Mouse (Mus musculus): Measurements from ENCODE around the gene Celf2. TPM values are rescaled to one million over a fixed set of nuclear protein-coding genes. Genes with fewer than 3 reads are reported as not detected.

The Celf2 gene
- polyA plus RNA-seq, 1 experiment from 2014 or later = 68.8 TPM

- peaks cover 9% of the 10 kb centered on the region for H3K4me1 ChIP-seq (ENCODE audit: control insufficient read depth, insufficient read depth, low read length)
- no peaks in the 10 kb centered on the region; the same call in 1 of the 2 replicates for H3K9me3 ChIP-seq (ENCODE audit: control insufficient read depth, low read length)
- 28% methylated on average over 4 of the region's 4 CpGs for WGBS
- no peaks in the 10 kb centered on the region for H3K36me3 ChIP-seq (ENCODE audit: control insufficient read depth, insufficient read depth, low read length)
- peak overlapping the region; percentile 56 for H3K27ac ChIP-seq (replicated peaks; ENCODE audit: low read depth, low read length)
- no peak overlapping the region for H3K4me3 ChIP-seq (ENCODE audit: low read depth, low read length)
- no peaks in the 10 kb centered on the region for H3K27me3 ChIP-seq (replicated peaks; ENCODE audit: control insufficient read depth, insufficient read depth, low read length)
- DNase-seq (ENCODE audit: low spot score) (no peak), ATAC-seq (ENCODE audit: low read depth) (no peak)
- H3K4me2 ChIP-seq (ENCODE audit: low read depth, low read length) = no peak overlapping the region
- H3K9ac ChIP-seq (ENCODE audit: low read depth, low read length) = no peak overlapping the region
Measured at GRCm38 (mm10) chr2:7088536-7088935, 420.8 kb downstream of the Celf2 start.

GRCm38 (mm10) chr2:7087480-7087879 lies 421.9 kb downstream of the Celf2 start:
- Histone ChIP-seq H3K4me2 (ENCODE audit: low read depth, low read length) (no peak overlapping the region), H3K27me3 (replicated peaks; ENCODE audit: control insufficient read depth, insufficient read depth, low read length) (no peaks in the 10 kb centered on the region), H3K36me3 (ENCODE audit: control insufficient read depth, insufficient read depth, low read length) (no peaks in the 10 kb centered on the region), H3K9me3 (ENCODE audit: control insufficient read depth, low read length) (no peaks in the 10 kb centered on the region), H3K4me3 (ENCODE audit: low read depth, low read length) (no peak overlapping the region), H3K27ac (replicated peaks; ENCODE audit: low read depth, low read length) (no peak overlapping the region), H3K4me1 (ENCODE audit: control insufficient read depth, insufficient read depth, low read length) (peaks cover 10% of the 10 kb centered on the region), H3K9ac (ENCODE audit: low read depth, low read length) (no peak overlapping the region)
- WGBS = 72% methylated on average over 14 of the region's 14 CpGs
- no peak for ATAC-seq (ENCODE audit: low read depth)
- no peak for DNase-seq (ENCODE audit: low spot score)

- H3K27ac ChIP-seq (replicated peaks; ENCODE audit: low read depth, low read length) = no peak overlapping the region
- H3K4me3 ChIP-seq (ENCODE audit: low read depth, low read length) = no peak overlapping the region
- H3K36me3 ChIP-seq (ENCODE audit: control insufficient read depth, insufficient read depth, low read length) = no peaks in the 10 kb centered on the region
- no peaks in the 10 kb centered on the region for H3K27me3 ChIP-seq (replicated peaks; ENCODE audit: control insufficient read depth, insufficient read depth, low read length)
- no peak overlapping the region for H3K4me2 ChIP-seq (ENCODE audit: low read depth, low read length)
- H3K4me1 ChIP-seq (ENCODE audit: control insufficient read depth, insufficient read depth, low read length) = peaks cover 26% of the 10 kb centered on the region
- no peak overlapping the region for H3K9ac ChIP-seq (ENCODE audit: low read depth, low read length)
- ATAC-seq (ENCODE audit: low read depth) (no peak), DNase-seq (ENCODE audit: low spot score) (no peak)
- WGBS = 63% methylated on average over 4 of the region's 4 CpGs
- no peaks in the 10 kb centered on the region for H3K9me3 ChIP-seq (ENCODE audit: control insufficient read depth, low read length)
Measured at GRCm38 (mm10) chr2:7083489-7084090, 425.8 kb downstream of the Celf2 start.

- DNase-seq (ENCODE audit: low spot score) (no peak), ATAC-seq (ENCODE audit: low read depth) (no peak)
- Histone ChIP-seq H3K4me1 (ENCODE audit: control insufficient read depth, insufficient read depth, low read length) (peaks cover 24% of the 10 kb centered on the region), H3K27ac (replicated peaks; ENCODE audit: low read depth, low read length) (no peak overlapping the region), H3K4me2 (ENCODE audit: low read depth, low read length) (no peak overlapping the region), H3K9ac (ENCODE audit: low read depth, low read length) (no peak overlapping the region), H3K36me3 (ENCODE audit: control insufficient read depth, insufficient read depth, low read length) (no peaks in the 10 kb centered on the region), H3K27me3 (replicated peaks; ENCODE audit: control insufficient read depth, insufficient read depth, low read length) (no peaks in the 10 kb centered on the region), H3K9me3 (ENCODE audit: control insufficient read depth, low read length) (peaks cover 3% of the 10 kb centered on the region), H3K4me3 (ENCODE audit: low read depth, low read length) (no peak overlapping the region)
- 60% methylated on average over 9 of the region's 9 CpGs for WGBS
Measured at GRCm38 (mm10) chr2:7082376-7083025, 426.9 kb downstream of the Celf2 start.

GRCm38 (mm10) chr2:7080794-7081783 lies 428.3 kb downstream of the Celf2 start:
- ATAC-seq (ENCODE audit: low read depth) (peak; percentile 65), DNase-seq (ENCODE audit: low spot score) (peak; percentile 55)
- 6% methylated on average over 25 of the region's 28 CpGs for WGBS
- Histone ChIP-seq H3K9ac (ENCODE audit: low read depth, low read length) (peak overlapping the region; percentile 71), H3K4me2 (ENCODE audit: low read depth, low read length) (peak overlapping the region; percentile 58), H3K27ac (replicated peaks; ENCODE audit: low read depth, low read length) (peak overlapping the region; percentile 81), H3K4me1 (ENCODE audit: control insufficient read depth, insufficient read depth, low read length) (peaks cover 24% of the 10 kb centered on the region), H3K27me3 (replicated peaks; ENCODE audit: control insufficient read depth, insufficient read depth, low read length) (no peaks in the 10 kb centered on the region), H3K9me3 (ENCODE audit: control insufficient read depth, low read length) (peaks cover 14% of the 10 kb centered on the region), H3K36me3 (ENCODE audit: control insufficient read depth, insufficient read depth, low read length) (no peaks in the 10 kb centered on the region), H3K4me3 (ENCODE audit: low read depth, low read length) (peak overlapping the region; percentile 34)

- Histone ChIP-seq H3K27ac (replicated peaks; ENCODE audit: low read depth, low read length) (no peak overlapping the region), H3K4me1 (ENCODE audit: control insufficient read depth, insufficient read depth, low read length) (peaks cover 24% of the 10 kb centered on the region), H3K36me3 (ENCODE audit: control insufficient read depth, insufficient read depth, low read length) (no peaks in the 10 kb centered on the region), H3K9me3 (ENCODE audit: control insufficient read depth, low read length) (peaks cover 24% of the 10 kb centered on the region), H3K27me3 (replicated peaks; ENCODE audit: control insufficient read depth, insufficient read depth, low read length) (no peaks in the 10 kb centered on the region), H3K4me2 (ENCODE audit: low read depth, low read length) (peak overlapping the region; percentile 58; the same call in 1 of the 2 replicates), H3K9ac (ENCODE audit: low read depth, low read length) (no peak overlapping the region), H3K4me3 (ENCODE audit: low read depth, low read length) (0 out of 2 replicates have a peak overlapping the region, but pooled peaks have one; percentile 34)
- DNase-seq (ENCODE audit: low spot score) (no peak), ATAC-seq (ENCODE audit: low read depth) (no peak)
- 64% methylated on average over 7 of the region's 7 CpGs for WGBS
Measured at GRCm38 (mm10) chr2:7080086-7080485, 429.3 kb downstream of the Celf2 start.

GRCm38 (mm10) chr2:7079390-7079789 lies 430.0 kb downstream of the Celf2 start:
- Histone ChIP-seq H3K9me3 (ENCODE audit: control insufficient read depth, low read length) (peaks cover 26% of the 10 kb centered on the region), H3K4me3 (ENCODE audit: low read depth, low read length) (no peak overlapping the region), H3K9ac (ENCODE audit: low read depth, low read length) (no peak overlapping the region), H3K4me2 (ENCODE audit: low read depth, low read length) (no peak overlapping the region), H3K27ac (replicated peaks; ENCODE audit: low read depth, low read length) (no peak overlapping the region), H3K4me1 (ENCODE audit: control insufficient read depth, insufficient read depth, low read length) (peaks cover 24% of the 10 kb centered on the region), H3K36me3 (ENCODE audit: control insufficient read depth, insufficient read depth, low read length) (no peaks in the 10 kb centered on the region), H3K27me3 (replicated peaks; ENCODE audit: control insufficient read depth, insufficient read depth, low read length) (no peaks in the 10 kb centered on the region)
- 77% methylated on average over 2 of the region's 2 CpGs for WGBS
- DNase-seq (ENCODE audit: low spot score) (no peak), ATAC-seq (ENCODE audit: low read depth) (no peak)

DNA sequence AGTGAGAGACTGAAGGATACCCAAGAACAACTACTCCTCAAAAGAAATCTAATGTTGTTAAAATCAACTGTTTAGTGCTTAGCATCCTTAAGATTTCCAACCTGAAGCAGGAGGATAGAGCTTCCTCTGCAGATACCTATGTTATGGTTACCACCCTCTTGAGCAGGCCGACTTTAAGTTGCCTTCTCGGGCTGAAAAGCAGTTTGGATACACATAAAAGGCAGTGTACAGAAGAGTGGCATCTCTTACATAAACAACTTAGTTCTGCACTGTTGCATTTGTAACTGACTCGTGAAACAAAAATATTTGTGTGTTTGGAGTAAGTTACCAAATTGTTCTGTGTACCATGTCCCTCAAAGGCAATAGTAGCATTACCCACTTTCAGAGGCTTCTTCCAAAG lies 435.6 kb downstream of the Celf2 start:
- Histone ChIP-seq H3K27me3 (replicated peaks; ENCODE audit: control insufficient read depth, insufficient read depth, low read length) (no peaks in the 10 kb centered on the region), H3K9ac (ENCODE audit: low read depth, low read length) (no peak overlapping the region), H3K36me3 (ENCODE audit: control insufficient read depth, insufficient read depth, low read length) (no peaks in the 10 kb centered on the region), H3K9me3 (ENCODE audit: control insufficient read depth, low read length) (peaks cover 26% of the 10 kb centered on the region), H3K4me3 (ENCODE audit: low read depth, low read length) (no peak overlapping the region), H3K4me2 (ENCODE audit: low read depth, low read length) (no peak overlapping the region), H3K4me1 (ENCODE audit: control insufficient read depth, insufficient read depth, low read length) (no peaks in the 10 kb centered on the region; the same call in 1 of the 2 replicates), H3K27ac (replicated peaks; ENCODE audit: low read depth, low read length) (no peak overlapping the region)
- no peak for DNase-seq (ENCODE audit: low spot score)
- ATAC-seq (ENCODE audit: low read depth) = no peak
- 58% methylated on average over 3 of the region's 3 CpGs for WGBS

All from embryonic facial prominence, embryonic 14.5 days (tissue).